Mouse (Mus musculus) T-cell, adult 2 months (primary cell): Measurements from ENCODE around the gene Hcls1.

ENCODE experiments used
- DNase-seq: peaks from one replicate; pipeline ENCODE4 v3.0.0; 2022; ENCODE audit warnings: low spot score

The Hcls1 gene

DNA sequence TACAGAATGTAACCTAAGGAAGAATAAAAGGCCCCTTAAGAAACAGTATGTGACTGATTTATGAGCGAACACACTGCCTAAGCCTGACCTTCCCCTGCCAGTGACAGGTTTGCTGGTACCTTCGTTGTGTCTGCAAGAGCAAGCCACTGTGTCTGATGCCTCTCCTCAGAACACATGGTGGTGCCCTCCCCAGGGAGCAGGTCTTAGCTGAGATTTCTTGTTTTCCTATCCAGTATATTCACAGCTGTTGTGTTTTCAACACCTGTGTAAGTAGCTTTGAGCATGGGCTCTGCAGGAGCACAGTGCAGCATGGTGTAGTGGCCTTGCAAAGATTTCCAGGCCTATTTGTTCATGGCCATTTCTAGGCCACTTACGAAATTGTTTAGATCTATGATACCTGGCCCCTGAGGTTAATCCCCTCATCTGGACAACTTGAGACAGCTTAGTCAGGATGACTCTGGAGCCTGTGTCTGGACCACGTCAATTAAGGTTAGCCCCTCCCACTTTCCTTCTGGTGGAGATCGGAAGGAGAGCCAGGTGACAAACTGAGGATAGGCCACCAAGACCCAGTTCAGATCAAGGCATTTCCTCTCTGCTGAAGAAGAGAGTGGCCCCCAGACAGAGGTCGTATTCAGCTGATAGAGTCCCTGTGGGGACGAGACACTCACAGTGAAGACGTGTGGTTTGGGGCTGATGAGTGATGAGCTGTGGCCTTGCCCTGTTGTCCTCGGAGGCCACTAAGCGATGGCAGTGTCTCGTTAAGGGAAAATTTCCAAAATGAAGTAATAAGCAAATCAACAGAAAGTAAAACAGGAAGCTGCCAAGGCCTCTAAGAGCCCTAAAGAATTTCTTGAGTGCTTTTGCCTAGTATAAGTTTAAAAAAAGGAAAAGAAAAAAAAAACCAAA, 4.3 kb upstream of the Hcls1 start:
- no peak for DNase-seq

DNA sequence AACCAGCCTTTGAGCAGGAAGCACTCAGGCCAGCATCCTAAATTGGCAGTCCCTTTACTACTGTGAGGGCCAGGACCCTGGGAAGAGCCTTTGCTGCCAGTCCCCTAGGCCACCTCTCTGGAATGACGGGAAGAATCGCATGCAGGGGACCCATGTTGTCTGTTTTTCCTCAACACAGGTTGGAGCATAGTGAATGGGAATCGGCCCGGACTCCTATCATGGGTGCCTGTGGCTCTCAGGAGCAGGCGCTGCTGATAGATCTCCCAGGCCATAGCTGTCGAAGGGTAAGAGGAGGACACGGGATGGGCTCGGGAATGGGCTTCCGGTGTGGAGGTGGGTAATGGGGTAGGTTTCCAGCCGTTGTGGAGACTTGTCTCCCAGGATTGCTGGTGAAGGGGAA, 3.4 kb upstream of the Hcls1 start:
- no peak for DNase-seq

DNA sequence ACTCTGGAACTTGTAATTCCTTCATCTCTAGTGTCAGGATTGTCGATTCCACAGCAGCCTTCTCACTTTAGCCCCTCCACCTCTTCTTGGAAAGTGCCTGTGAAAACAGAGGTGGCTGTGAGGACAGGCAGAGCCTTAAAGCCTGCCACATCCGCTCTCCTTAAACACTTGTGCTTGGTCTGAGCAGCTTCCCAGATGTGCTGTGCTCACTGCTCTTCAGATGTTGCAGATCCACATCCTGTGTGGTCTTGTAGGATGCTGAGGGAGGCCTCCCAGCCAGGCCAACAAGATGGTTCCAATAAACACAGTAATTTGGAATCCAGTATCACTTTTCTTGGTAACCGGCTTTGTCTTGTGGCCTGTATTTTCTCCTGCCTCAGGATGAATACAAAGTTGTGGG, 2.8 kb upstream of the Hcls1 start:
- peak; percentile 66 for DNase-seq

DNA sequence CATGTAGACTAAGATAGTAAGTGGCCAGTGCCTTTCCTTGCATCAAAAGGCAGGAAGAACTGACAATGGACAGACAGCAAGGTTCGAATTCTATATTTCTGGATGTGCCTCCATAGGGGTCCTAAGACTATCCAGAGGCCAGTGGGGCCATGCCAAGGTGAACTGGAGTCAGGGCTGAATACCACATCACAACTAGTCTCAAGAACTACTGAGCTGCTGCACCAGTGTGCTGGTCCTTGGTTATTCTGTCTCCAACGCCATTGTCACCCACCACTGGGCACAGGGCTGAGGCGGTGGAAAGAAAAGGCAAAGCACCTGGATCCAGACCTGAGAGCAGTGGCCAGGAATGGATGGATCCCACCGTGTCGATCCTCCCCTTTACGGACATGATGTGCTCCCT, 2.2 kb upstream of the Hcls1 start:
- no peak for DNase-seq

DNA sequence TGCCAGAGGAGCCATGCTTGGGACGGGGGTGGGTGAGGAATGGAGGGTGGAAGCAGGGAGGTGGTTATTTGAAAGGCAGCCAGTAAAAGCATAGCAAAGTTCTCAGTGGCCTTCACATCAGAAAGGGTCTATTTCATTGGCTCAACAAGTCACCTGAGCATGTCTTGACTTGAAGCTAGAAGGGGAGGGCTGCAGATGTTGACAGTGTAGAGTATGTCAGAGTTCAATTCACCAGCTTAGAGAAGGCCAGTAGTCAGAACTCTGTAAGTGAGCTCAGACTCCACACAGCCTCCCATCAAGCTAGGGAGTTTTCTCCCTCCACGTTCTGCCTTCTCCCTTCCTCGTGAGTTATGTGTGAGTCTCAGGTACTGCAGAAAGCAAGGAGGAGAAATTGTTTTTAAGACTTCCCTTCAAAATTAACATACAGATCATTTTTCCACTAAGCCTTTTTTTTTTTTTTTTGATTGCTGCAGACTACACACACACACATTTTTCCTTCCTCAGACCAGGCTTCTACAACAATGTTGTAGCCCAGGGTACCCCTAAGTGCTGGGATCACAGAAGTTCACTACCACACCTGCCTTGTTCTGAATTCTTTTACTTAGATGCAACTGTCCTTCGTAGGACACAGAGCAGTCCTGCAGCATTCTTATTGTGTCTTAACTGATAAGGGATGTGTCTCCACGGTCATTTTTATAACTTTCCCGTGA, 497 bp upstream of the Hcls1 start:
- DNase-seq = peak; percentile 34

- no peak for DNase-seq
Observed at GRCm38 (mm10) chr16:36935814-36936213, 1.0 kb downstream of the Hcls1 start.

- peak; percentile 59 for DNase-seq
Observed at GRCm38 (mm10) chr16:36941137-36941727, 6.4 kb downstream of the Hcls1 start.

DNA sequence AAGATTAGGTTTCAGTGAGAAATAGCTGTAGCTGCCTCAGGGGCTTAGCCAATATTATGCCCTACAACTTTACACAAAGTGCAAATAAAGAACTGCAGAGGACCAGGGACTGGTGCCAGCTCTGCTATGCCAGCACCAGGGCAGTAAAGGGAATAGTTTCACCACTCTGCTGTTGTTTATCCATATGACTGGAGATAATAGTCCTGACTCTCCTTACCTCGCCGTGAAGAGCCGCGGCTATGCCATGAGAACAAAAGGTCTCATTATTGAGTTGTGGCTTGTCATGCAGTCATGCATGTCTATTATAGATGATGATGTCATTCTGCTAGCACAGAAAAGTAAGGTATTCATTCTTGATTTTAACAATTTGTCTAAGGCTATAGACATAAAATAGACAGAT, 7.1 kb downstream of the Hcls1 start:
- DNase-seq = no peak

DNA sequence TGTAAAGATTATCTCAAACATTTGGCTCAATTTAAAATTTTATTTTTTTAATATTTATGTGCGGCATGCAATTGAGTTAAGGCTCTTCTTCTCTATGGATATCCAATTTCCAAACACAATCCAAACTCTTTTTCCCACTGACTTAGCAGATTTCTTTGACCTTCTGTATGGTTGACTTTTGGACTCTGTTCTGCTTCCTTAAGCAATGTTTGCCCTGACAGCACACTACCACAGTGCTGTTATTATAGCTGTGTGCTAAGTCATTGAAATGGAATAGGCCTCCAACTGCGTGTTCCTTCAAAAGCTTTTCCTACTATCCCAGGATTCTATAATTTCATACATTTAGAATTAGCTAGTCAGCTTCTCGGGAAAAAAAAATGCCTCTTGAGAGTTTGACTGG, 8.8 kb downstream of the Hcls1 start:
- DNase-seq = no peak

DNA sequence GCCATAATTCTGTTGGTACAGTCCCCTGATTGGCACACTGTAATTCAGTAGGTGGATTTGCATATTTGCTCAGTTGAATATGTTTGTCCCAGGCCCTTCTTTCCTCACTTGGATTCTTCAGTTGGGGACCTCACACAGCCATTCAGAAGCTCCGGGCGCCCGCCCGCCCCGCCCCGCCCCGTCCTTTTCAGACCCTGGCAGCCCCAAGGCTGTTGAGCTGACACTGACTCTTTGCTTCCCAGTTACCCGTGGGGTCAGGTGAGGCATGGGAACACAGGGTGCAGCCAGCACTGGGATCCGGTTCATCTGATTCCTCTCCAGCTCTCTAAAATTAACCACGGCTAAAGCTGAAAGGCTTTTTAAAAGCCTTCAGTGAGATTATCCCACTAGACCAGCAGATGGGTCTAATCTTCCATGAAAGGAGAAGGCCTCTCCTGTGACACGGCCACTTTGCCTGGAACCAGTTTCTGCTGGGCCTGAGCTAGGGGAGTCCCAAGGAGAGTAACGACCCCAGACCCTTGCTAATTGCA, 10.2 kb downstream of the Hcls1 start:
- DNase-seq = no peak

DNA sequence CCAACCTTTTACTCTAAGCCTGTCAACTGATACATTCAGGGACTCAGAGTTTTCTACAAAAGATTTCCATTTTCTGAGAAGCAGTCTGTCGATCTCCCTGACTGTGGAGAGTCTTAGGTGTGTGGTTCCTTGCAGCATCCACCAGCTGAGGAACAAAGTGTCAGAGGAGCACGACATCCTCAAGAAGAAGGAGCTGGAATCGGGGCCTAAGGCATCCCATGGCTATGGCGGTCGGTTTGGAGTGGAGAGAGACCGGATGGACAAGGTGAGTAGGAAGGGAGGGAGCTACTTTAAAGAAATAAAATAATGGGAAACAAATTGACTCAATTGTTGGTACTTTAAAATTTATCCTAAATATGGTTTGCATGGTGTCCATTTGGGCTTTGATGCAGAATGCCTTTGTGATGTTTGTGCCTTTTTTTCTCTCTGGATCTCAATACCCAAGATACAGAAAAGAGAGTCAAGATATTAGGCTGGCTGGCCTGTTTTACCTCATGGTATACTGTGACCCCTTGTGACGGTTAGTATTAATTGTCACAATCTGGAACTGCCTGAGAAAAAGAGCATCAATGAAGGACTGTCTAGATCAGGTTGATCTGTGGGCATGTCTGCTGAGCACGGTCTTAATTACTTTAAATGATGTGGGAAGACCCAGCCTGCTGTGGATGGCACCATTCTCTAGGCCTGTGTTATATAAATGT, 11.8 kb downstream of the Hcls1 start:
- DNase-seq = no peak

DNA sequence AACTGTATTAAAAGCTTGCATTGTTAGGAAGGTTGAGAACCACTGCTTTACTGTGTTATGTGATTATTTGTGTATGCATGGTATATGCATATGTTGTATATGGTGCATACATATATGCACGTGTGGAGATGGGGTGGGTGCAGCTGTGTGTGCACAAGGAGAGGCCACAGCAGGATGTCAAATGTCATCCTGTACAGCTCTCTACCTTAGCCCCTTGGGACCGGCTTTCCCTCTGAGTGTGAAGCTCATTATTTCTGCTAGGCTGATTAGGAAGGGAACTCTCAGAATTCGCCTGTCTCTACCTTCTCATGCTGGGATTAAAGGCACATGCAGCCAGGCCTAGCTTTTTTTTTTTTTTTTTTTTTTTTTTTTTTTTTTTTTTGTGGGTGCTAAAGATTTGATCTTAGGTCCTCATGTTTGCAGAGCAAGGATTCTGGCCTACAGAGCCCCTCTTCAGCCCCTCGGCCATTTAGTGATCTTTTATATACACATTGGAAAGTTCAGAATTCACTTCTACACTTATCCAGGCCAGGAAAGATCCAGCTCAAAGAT, 12.9 kb downstream of the Hcls1 start:
- DNase-seq = no peak

GRCm38 (mm10) chr16:36949614-36950336, 15.0 kb downstream of the Hcls1 start:
- no peak for DNase-seq

- DNase-seq = no peak
Observed at GRCm38 (mm10) chr16:36951029-36951428, 16.2 kb downstream of the Hcls1 start.

- no peak for DNase-seq
Observed at GRCm38 (mm10) chr16:36955106-36955505, 20.3 kb downstream of the Hcls1 start.

DNA sequence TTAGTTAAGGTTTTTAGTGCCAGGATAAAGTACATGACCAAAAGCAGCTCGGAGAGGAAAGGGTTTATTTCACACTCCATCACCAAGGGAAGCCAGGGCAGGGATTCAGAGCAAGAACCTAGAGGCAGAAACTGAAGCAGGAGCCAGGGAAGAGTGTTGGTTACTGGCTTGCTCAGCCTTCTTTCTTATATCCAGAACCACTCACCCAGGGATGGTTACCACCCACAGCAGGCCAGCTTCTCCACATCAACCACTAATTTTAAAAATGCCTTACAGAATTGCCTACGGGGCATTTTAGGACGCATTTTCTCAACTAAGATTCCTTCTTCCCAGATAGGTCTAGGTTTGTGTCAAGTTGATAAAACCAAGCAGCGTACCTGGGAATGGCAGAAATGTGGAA, 28.6 kb downstream of the Hcls1 start:
- DNase-seq = no peak

GRCm38 (mm10) chr16:36979127-36979526, 44.3 kb downstream of the Hcls1 start:
- DNase-seq = no peak

DNA sequence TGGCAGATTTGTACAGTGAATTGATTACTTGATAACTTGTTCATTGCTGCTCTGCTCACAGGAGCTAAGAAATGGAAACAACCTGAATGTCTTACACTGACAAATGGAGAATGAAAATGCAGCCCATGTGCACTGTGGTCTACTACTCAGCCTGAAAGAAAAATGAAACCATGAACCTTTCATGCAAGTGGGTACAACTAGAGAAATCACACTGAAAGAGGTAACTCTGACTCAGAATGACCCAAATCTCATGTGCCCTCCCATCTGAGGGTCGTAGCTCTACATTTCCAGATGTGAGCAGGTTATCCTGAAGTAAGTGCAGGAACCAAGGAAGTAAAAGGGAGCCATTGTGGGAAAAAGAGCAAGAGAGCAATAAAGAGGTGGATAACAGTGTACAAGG, 49.0 kb downstream of the Hcls1 start:
- no peak for DNase-seq

DNA sequence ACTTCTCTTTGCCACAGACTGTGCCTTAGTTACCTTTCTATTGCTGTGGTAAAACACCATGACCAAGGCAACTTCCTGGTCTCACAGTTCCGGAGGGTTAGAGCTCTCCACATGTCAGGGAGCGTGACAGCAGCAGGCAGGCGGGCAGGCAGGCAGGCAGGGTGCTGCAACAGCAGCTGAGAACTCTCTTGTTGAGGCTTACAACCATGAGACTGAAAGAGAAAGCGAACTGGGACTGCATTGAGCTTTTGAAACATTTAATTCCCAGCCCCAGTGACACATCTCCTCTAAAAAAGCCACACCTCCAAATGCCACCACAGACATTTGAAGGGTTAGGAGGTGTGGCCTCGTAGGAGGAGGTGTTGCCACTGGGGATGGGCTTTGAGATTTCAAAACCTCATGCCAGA, 50.9 kb downstream of the Hcls1 start:
- peak; percentile 69 for DNase-seq

DNA sequence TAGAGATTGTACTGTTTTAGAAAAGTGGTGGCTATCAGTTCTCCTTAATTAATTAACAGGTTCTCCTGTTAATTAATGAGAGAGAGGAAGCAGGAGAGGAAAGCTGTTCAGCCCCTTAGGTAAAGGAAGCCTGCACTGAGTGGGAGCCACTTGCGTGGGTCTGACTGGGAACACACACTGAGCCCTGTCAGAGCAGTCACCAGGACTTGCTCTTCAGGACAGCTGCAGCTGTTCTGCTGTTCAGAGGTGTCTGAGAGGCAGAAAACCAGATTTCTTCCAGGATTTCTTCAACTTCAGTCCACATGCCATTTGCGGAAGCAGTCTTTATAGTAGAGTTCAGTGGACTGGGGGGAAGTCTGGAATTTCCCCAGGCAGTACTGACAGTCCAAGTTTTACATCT, 52.6 kb downstream of the Hcls1 start:
- no peak for DNase-seq

DNA sequence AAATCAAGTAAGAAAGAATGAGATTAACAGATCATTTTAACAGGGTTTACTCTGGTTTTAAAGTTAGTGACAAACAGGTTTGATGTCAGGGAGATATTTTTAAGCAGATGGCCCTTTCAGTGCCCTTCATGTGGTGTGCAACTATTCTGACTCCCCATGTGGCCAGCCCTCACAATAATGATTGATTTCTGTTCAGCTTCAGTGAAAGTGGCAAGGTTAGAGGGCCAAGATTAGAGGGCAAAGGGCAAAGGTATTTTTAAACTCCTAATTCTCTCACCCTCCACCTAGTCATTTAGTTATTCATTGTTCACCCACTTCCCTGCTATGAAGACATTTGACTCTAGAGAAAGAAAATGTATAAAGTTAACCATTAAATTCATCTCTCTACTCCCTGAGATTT, 53.3 kb downstream of the Hcls1 start:
- DNase-seq = no peak
